Mouse (Mus musculus) stomach, embryonic 16.5 days (tissue): ENCODE results near the gene Sema3f. TPM values are rescaled to one million over a fixed set of nuclear protein-coding genes. Genes with fewer than 3 reads are reported as not detected.
A peak's percentile ranks its signal among the peaks of the same experiment; 100 is the strongest.

Experiments
- ATAC-seq: fragments of 200-750 bp; cut with Nextera tagmentation; 2 replicates; pipeline ENCODE4 v1.8.0; 2017; ENCODE audit warnings: moderate number of reproducible peaks, moderate TSS enrichment; ENCODE audit not compliant: insufficient read depth, low FRiP score
- H3K27ac ChIP-seq: fragments of 300-500 bp; sonication (generic); 2 replicates; pipeline ENCODE4 v1.5.1; 2014; ENCODE audit warnings: low read length
- H3K27me3 ChIP-seq: fragments of 300-500 bp; sonication (generic); 2 replicates; pipeline ENCODE4 v1.6.1; 2014; ENCODE audit warnings: low read length, control low read depth, mixed read lengths; ENCODE audit not compliant: control insufficient read depth, insufficient read depth
- H3K36me3 ChIP-seq: fragments of 300-500 bp; sonication (generic); 2 replicates; pipeline ENCODE4 v1.6.1; 2014; ENCODE audit warnings: low read length; ENCODE audit not compliant: control insufficient read depth, insufficient read depth
- H3K4me1 ChIP-seq: fragments of 300-500 bp; sonication (generic); 2 replicates; pipeline ENCODE4 v1.6.1; 2014; ENCODE audit warnings: low read length, control low read depth, mixed read lengths; ENCODE audit not compliant: control insufficient read depth, insufficient read depth
- H3K4me2 ChIP-seq: fragments of 300-500 bp; sonication (generic); 2 replicates; pipeline ENCODE4 v1.6.1; 2014; ENCODE audit warnings: low read depth, low read length, mixed read lengths
- H3K4me3 ChIP-seq: fragments of 300-500 bp; sonication (generic); replicated peaks from 2 replicates; pipeline ENCODE4 v1.5.1; 2014; ENCODE audit warnings: mild to moderate bottlenecking, low read length
- H3K9ac ChIP-seq: fragments of 300-500 bp; sonication (generic); 2 replicates; pipeline ENCODE4 v1.6.1; 2014; ENCODE audit warnings: low read length
- H3K9me3 ChIP-seq: fragments of 300-500 bp; sonication (generic); replicated peaks from 2 replicates; pipeline ENCODE4 v1.6.1; 2016; ENCODE audit warnings: low read length, control low read depth; ENCODE audit not compliant: control insufficient read depth
- WGBS: fragments of 180-500 bp; shearing (Covaris S2); extraction: QIAGEN DNeasy Blood & Tissue Kit; methylation state at CpG from one replicate; pipeline ENCODE4 v1.1.7; 2014; 5-methylcytosine and 5-hydroxymethylcytosine counted together
- polyA plus RNA-seq: library from polyadenylated mRNA; unstranded; fragments of >200 nt; fragmentation: Nextera tagmentation; extraction: Ambion mirVana; gene quantifications from 2 replicates; pipeline ENCODE4 v1.2.1, GENCODE M21; 2015

Gene Sema3f
- polyA plus RNA-seq, 1 experiment from 2014 or later, result 15.1 TPM

- no peak for ATAC-seq
- H3K4me2 ChIP-seq, result no peak overlapping the region
- H3K4me1 ChIP-seq, result peaks cover 17% of the 10 kb centered on the region
- 70% methylated on average over 5 of the region's 5 CpGs for WGBS
- no peak overlapping the region for H3K9ac ChIP-seq
- no peak overlapping the region for H3K27ac ChIP-seq
- H3K4me3 ChIP-seq, result no peak overlapping the region
- no peaks in the 10 kb centered on the region for H3K36me3 ChIP-seq
- no peaks in the 10 kb centered on the region for H3K9me3 ChIP-seq
- peaks cover 5% of the 10 kb centered on the region for H3K27me3 ChIP-seq
Measured at GRCm38 (mm10) chr9:107670259-107670658, 40.0 kb downstream of the Sema3f start.

- H3K4me3 ChIP-seq, result no peak within 1 kb of the TSS
- no peak within 1 kb of the TSS for H3K9ac ChIP-seq
- no peak within 1 kb of the TSS for H3K4me2 ChIP-seq
- no peak for ATAC-seq
- H3K27ac ChIP-seq, result peak within 1 kb of the TSS; percentile 26; the same call in 1 of the 2 replicates
- peaks cover 17% of the 10 kb centered on the region for H3K4me1 ChIP-seq
- peaks cover 10% of the 10 kb centered on the region for H3K27me3 ChIP-seq
- H3K9me3 ChIP-seq, result no peaks in the 10 kb centered on the region
- 87% methylated on average over 9 of the region's 9 CpGs for WGBS
- no peaks in the 10 kb centered on the region for H3K36me3 ChIP-seq
Measured at GRCm38 (mm10) chr9:107669480-107669945, 40.8 kb downstream of the Sema3f start, which contains the start of gene Slc38a3. Gene Slc38a3, minus strand, starts transcription at chr9:107669530.

GRCm38 (mm10) chr9:107668916-107669315 is 41.4 kb downstream of the Sema3f start:
- peaks cover 17% of the 10 kb centered on the region for H3K4me1 ChIP-seq
- no peak overlapping the region for H3K4me2 ChIP-seq
- H3K27ac ChIP-seq, result 0 out of 2 replicates have a peak overlapping the region, but pooled peaks have one; percentile 26
- peaks cover 10% of the 10 kb centered on the region for H3K27me3 ChIP-seq
- no peaks in the 10 kb centered on the region for H3K36me3 ChIP-seq
- H3K9me3 ChIP-seq, result no peaks in the 10 kb centered on the region
- H3K4me3 ChIP-seq, result no peak overlapping the region
- peak; percentile 28; the same call in 1 of the 2 replicates for ATAC-seq
- no peak overlapping the region for H3K9ac ChIP-seq
- WGBS, result 52% methylated on average over 3 of the region's 3 CpGs

- WGBS, result 48% methylated on average over 8 of the region's 8 CpGs
- Histone ChIP-seq H3K4me2 (no peak overlapping the region; the same call in 1 of the 2 replicates), H3K4me1 (peaks cover 17% of the 10 kb centered on the region), H3K4me3 (no peak overlapping the region), H3K9me3 (no peaks in the 10 kb centered on the region), H3K9ac (0 out of 2 replicates have a peak overlapping the region, but pooled peaks have one; percentile 73), H3K27ac (peak overlapping the region; percentile 26; the same call in 1 of the 2 replicates), H3K27me3 (peaks cover 10% of the 10 kb centered on the region), H3K36me3 (no peaks in the 10 kb centered on the region)
- ATAC-seq, result no peak
Measured at GRCm38 (mm10) chr9:107668011-107668410, 42.3 kb downstream of the Sema3f start.

GRCm38 (mm10) chr9:107667219-107667618 is 43.1 kb downstream of the Sema3f start:
- H3K9ac ChIP-seq, result peak overlapping the region; percentile 73
- peaks cover 17% of the 10 kb centered on the region for H3K4me1 ChIP-seq
- peak; percentile 85 for ATAC-seq
- peak overlapping the region; percentile 51 for H3K4me3 ChIP-seq
- peak overlapping the region; percentile 96 for H3K4me2 ChIP-seq
- no peak overlapping the region for H3K27ac ChIP-seq
- peaks cover 10% of the 10 kb centered on the region for H3K27me3 ChIP-seq
- under 1% methylated on average over 24 of the region's 24 CpGs for WGBS
- H3K36me3 ChIP-seq, result no peaks in the 10 kb centered on the region
- no peaks in the 10 kb centered on the region for H3K9me3 ChIP-seq

GRCm38 (mm10) chr9:107666751-107667205 is 43.5 kb downstream of the Sema3f start:
- peak overlapping the region; percentile 51 for H3K4me3 ChIP-seq
- no peaks in the 10 kb centered on the region for H3K9me3 ChIP-seq
- H3K4me2 ChIP-seq, result peak overlapping the region; percentile 96
- 2% methylated on average over 30 of the region's 30 CpGs for WGBS
- H3K36me3 ChIP-seq, result no peaks in the 10 kb centered on the region
- H3K4me1 ChIP-seq, result peaks cover 17% of the 10 kb centered on the region
- ATAC-seq, result no peak; the same call in 1 of the 2 replicates
- H3K27me3 ChIP-seq, result peaks cover 10% of the 10 kb centered on the region
- no peak overlapping the region for H3K27ac ChIP-seq
- H3K9ac ChIP-seq, result peak overlapping the region; percentile 73

GRCm38 (mm10) chr9:107665308-107665707 is 45.0 kb downstream of the Sema3f start:
- 70% methylated on average over 7 of the region's 7 CpGs for WGBS
- H3K27me3 ChIP-seq, result peaks cover 10% of the 10 kb centered on the region

GRCm38 (mm10) chr9:107663525-107663924 is 46.8 kb downstream of the Sema3f start:
- H3K4me2 ChIP-seq, result no peak overlapping the region
- H3K27ac ChIP-seq, result no peak overlapping the region
- H3K9ac ChIP-seq, result no peak overlapping the region; the same call in 1 of the 2 replicates
- H3K9me3 ChIP-seq, result no peaks in the 10 kb centered on the region
- no peak for ATAC-seq
- 61% methylated on average over 9 of the region's 9 CpGs for WGBS
- H3K4me1 ChIP-seq, result peaks cover 17% of the 10 kb centered on the region
- no peaks in the 10 kb centered on the region for H3K36me3 ChIP-seq
- H3K27me3 ChIP-seq, result peaks cover 10% of the 10 kb centered on the region
- no peak overlapping the region for H3K4me3 ChIP-seq

More at GRCm38 (mm10) chr9:107665308-107665707, 45.0 kb downstream of the Sema3f start:
- Histone ChIP-seq H3K36me3 (no peaks in the 10 kb centered on the region), H3K9ac (no peak overlapping the region), H3K4me1 (peaks cover 17% of the 10 kb centered on the region), H3K4me3 (no peak overlapping the region), H3K4me2 (no peak overlapping the region), H3K27ac (no peak overlapping the region), H3K9me3 (no peaks in the 10 kb centered on the region)
- ATAC-seq, result no peak

GRCm38 (mm10) chr9:107662342-107662741 is 47.9 kb downstream of the Sema3f start:
- no peak overlapping the region for H3K4me2 ChIP-seq
- no peak for ATAC-seq
- H3K9ac ChIP-seq, result no peak overlapping the region
- peaks cover 10% of the 10 kb centered on the region for H3K27me3 ChIP-seq
- WGBS, result 76% methylated on average over 8 of the region's 8 CpGs
- no peaks in the 10 kb centered on the region for H3K9me3 ChIP-seq
- H3K27ac ChIP-seq, result no peak overlapping the region
- H3K4me3 ChIP-seq, result no peak overlapping the region
- peaks cover 12% of the 10 kb centered on the region for H3K4me1 ChIP-seq
- no peaks in the 10 kb centered on the region for H3K36me3 ChIP-seq
